Mouse (Mus musculus): Measurements from ENCODE around the gene Gm10272. TPM values are rescaled to one million over a fixed set of nuclear protein-coding genes. Genes with fewer than 3 reads are reported as not detected.
"Not testable (repeated sequence)": the region's sequence is repeated elsewhere in the genome, so short reads cannot be mapped to it uniquely, and the experiment has no call there.

Gene Gm10272
- total RNA-seq, 2 experiments from 2014 or later, result not detected

DNA sequence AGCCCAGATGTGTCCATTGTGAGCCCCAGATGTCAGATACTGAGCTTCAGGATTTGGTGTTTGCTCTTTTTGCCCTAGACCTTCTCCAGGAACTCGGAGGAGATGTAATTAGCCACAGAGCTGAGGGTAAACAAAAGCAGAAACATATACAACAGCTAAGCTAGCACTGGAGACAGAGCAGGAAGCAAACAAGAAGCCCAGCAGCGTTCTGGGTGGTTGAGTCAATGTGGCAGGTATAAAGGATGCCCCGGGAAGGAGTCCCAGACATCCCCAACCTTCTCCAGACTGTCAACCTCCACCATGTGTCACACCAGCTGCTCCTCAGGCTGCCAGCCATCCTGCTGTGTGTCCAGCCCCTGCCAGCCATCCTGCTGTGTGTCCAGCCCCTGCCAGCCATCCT, 19.8 kb downstream of the Gm10272 start, which contains the start of gene Gm10100:
Gm10100 (plus strand) TSS at position 301 of the 400 bp plus-strand sequence.
- no peak for DNase-seq
- intact Hi-C loops (cut with DNase I), result no loop called here

DNA sequence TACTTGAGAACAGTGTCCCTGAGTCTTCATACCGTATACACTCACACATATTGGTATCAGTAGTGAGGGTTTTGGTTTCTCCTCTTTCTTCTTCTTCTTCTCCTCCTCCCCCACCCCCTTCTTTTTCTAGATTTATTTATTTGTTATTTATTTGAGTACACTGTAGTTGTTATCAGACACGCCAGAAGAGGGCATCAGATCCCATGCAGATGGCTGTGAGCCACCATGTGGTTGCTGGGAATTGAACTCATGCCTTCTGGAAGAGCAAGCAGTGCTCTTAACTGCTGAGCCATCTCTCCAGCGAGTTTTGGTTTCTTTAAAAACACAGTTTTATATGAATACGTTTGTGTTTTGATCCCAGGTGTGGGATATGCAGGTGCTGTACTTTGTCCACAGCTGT, 21.9 kb downstream of the Gm10272 start:
- intact Hi-C loops (cut with DNase I), result no loop called here
- DNase-seq, result no peak

DNA sequence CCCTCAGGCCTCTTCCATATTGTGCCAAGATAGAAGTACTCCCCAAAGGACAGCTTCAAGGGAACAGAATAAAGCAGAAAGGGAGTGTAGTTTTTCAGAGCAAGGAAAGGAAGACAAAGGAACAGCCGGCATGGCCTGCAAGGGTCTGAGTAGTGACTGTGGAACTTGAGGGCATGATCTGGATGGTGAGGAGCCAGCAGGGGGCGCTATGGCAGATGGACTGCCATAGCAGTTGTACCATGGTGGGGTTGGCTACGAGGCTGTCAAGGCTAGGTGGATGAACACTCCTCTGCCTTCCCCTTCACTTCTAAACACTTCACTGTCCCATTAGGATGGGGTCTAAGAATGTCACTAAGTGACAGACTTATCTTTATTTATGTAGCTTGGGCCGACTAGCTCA, 22.8 kb downstream of the Gm10272 start:
- intact Hi-C loops (cut with DNase I), result no loop called here
- no peak for DNase-seq

DNA sequence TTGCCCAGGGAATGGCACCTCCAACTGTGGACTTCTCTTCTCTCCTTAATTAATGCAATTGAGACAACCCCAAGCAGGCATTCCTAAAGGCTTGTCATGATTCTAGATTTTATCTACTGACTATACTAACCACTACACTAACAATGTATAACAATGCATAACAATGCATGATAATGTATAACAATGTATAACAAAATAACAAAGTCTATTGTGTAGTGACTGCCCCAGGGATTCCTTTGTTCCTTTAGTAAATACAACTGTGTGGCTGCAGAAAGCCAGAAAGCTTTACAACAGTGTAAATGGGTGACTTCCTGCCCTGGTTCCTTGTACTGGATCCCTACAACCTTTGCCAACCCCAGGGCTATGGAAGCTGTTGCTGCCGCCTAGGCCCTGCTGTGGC, 29.5 kb downstream of the Gm10272 start:
- DNase-seq, result no peak
- intact Hi-C loops (cut with DNase I), result no loop called here

DNA sequence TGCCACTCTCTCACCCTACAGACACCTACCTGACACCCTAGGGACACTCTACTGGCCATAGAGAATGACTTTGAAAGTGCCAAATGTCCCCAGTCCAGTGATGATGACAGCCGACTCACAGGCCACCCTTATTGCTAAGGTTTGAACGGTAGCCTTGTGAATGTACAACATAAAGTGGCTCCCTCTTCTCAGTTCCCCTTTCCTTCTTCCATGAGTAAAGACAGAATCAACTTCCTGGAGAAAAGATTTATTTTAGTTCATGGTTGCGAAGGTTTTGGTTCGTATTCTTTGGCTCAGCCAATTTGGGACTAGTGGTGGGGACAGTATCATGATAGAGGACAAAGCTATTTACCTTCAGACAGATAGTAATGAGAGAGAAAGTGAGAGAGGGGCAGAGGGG, 32.5 kb downstream of the Gm10272 start:
- intact Hi-C loops (cut with DNase I), result no loop called here
- no peak for DNase-seq

DNA sequence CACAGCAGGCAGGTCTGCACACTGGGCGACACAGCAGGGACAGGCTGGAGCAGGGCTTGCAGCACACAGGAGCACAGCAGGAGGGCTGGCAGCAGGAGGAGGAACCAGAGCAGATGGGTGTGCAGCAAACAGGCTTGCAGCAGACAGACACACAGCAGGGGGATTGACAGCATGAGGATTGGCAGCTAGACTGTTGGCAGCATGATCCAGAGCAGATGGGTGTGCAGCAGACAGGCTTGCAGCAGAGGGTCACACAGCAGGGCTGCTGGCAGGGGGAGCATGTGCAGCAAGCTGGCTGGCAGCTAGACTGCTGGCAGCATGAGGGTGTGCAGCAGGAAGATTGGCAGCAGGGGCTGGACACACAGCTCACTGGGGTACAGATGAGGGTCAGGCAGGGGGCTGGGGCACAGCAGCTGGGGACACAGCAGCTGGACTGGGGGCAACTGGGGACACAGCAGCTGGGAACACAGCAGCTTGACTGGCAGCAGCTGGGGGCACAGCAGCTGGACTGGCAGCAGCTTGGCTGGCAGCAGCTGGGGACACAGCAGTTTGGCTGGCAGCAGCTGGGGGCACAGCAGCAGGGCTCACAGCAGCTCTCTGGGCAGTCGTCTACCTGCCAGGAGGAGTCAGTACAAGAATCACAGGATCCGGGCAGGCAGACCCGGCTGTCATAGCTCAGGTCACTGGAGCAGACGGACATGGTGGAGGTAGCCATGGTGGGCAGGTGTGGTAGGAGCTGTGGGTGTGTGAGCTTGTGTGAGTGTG, 35.7 kb downstream of the Gm10272 start, which contains the start of gene Gm18596:
Gm18596 (minus strand) TSS at position 715 of the 765 bp plus-strand sequence.
- peak; percentile 62 for DNase-seq

DNA sequence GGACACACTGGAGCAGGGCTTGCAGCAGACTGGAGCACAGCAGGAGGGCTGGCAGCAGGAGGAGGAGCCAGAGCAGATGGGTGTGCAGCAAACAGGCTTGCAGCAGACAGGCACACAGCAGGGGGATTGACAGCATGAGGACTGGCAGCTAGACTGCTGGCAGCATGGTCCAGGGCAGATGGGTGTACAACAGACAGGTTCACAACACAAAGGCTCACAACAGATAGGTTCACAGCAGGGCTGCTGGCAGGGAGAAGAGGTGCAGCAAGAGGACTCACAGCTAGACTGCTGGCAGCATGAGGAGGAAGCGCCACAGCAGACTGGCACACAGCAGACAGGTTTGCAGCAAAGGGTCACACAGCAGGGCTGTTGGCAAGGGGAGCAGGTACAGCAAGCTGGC, 44.3 kb downstream of the Gm10272 start:
- intact Hi-C loops (cut with DNase I), result not testable (repeated sequence)
- DNase-seq, result peak; percentile 38

More for the DNA sequence above, 35.7 kb downstream of the Gm10272 start, which contains the start of gene Gm18596:
- intact Hi-C loops (cut with DNase I), result not testable (repeated sequence)

DNA sequence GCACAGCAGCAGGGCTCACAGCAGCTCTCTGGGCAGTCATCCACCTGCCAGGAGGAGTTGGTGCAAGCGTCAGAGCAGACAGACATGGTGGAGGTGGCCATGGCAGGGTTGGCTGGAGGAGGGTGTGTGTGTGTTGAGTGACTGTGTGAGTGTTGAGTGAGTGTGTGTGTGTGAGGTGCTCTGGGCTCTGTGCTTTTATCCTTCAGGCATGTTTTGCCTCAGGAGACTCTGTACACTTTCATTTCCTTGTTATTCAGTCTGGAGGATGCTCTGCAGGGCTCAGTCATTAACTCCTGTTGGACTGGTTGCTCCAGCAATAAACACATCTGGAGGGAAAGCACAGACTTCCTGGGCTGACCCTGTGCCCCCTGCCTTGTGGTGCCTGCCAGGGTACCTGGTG, 44.8 kb downstream of the Gm10272 start, which contains the start of gene Gm9736:
Gm9736 (minus strand) TSS at position 101 of the 400 bp plus-strand sequence.
- intact Hi-C loops (cut with DNase I); DNase-seq: not testable (repeated sequence)

DNA sequence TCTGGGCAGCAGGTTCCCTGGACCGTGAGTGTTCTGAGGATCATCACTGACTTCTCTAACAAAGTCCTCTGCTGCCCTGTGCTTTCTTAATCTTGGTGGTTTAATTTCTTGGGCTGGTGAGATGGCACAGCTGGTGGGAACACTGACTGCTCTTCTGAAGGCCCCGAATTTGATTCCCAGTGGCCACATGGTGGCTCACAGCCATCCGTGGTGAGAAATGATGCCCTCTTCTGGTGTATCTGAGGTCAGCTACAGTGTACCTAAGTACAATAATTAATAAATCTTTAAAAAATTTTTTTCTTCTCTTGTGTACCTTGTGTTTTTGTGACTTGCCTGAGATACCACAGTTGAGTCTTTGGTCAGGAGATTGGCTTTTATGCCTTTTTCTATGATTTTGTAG, 45.9 kb downstream of the Gm10272 start:
- intact Hi-C loops (cut with DNase I); DNase-seq: not testable (repeated sequence)

DNA sequence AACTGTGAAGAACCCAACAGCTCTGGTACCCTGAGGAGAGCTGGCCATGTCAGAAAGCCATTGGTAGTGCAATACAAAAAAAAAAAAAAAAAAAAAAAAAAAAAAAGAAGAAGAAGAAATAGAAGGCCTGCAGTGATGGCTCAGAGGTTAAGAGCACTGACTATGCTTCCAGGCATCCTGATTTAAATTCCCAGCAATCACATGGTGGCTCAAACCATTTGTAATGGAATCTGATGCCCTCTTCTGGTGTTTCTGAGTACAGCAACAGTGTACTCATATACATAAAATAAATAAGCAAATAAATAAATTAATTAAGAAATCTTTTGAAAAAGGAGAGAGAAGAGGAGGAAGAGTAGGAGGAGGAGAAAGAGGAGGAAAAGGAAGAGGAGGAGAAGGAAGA, 47.0 kb downstream of the Gm10272 start:
- DNase-seq, result no peak
- intact Hi-C loops (cut with DNase I), result no loop called here

Other genes with a start within 250 kb of the Gm10272 start
- 10 to 100 TPM; 29.0 to 30.1 TPM for gene Fam207a, start 190.8 kb upstream of the Gm10272 start, total RNA-seq (2021)
- 1 to 10 TPM; 1.7 to 2.2 TPM for gene Itgb2, start 176.4 kb upstream of the Gm10272 start, total RNA-seq (2021)
- gene Pttg1ip, start 124.9 kb upstream of the Gm10272 start, total RNA-seq (2021), result 10 to 100 TPM; 54.7 to 62.7 TPM
- 100 to 1,000 TPM; 175 to 189 TPM for gene Sumo3, start 100.5 kb upstream of the Gm10272 start, total RNA-seq (2021)
- 10 to 100 TPM in 1 of 2 experiments, not detected in 1; 21.0 TPM for gene Gm49325, start 100.4 kb upstream of the Gm10272 start, total RNA-seq (2021)
- gene Ube2g2, start 84.4 kb upstream of the Gm10272 start, total RNA-seq (2021), result 10 to 100 TPM; 45.1 to 47.6 TPM
- gene Tspear, start 20.1 kb upstream of the Gm10272 start, total RNA-seq (2021), result not detected
- gene Gm19402, start 15.9 kb upstream of the Gm10272 start, total RNA-seq (2021), result not detected
- not detected for gene Gm9508, start 9.4 kb upstream of the Gm10272 start, total RNA-seq (2021)
- gene Gm10024, start 4.8 kb downstream of the Gm10272 start, total RNA-seq (2021), result not detected
- not detected for gene Gm10142, start 9.2 kb downstream of the Gm10272 start, total RNA-seq (2021)
- gene Krtap12-1, start 14.0 kb downstream of the Gm10272 start, total RNA-seq (2021), result not detected
- gene Gm10100, start 19.9 kb downstream of the Gm10272 start, total RNA-seq (2021), result not detected
- not detected for gene Gm18596, start 36.0 kb downstream of the Gm10272 start, total RNA-seq (2021)
- gene Gm9736, start 44.7 kb downstream of the Gm10272 start, total RNA-seq (2021), result not detected
- not detected for gene Gm3233, start 53.1 kb downstream of the Gm10272 start, total RNA-seq (2021)
- not detected for gene Gm3238, start 64.7 kb downstream of the Gm10272 start, total RNA-seq (2021)
- not detected for gene Gm7138, start 70.3 kb downstream of the Gm10272 start, total RNA-seq (2021)
- gene Gm3250, start 75.9 kb downstream of the Gm10272 start, total RNA-seq (2021), result not detected
- gene Gm7137, start 81.6 kb downstream of the Gm10272 start, total RNA-seq (2021), result not detected
- gene Gm9639, start 88.5 kb downstream of the Gm10272 start, total RNA-seq (2021), result not detected
- gene Gm19668, start 92.5 kb downstream of the Gm10272 start, total RNA-seq (2021), result not detected
- gene Gm9507, start 105.2 kb downstream of the Gm10272 start, total RNA-seq (2021), result not detected
- gene Gm2696, start 108.1 kb downstream of the Gm10272 start, total RNA-seq (2021), result not detected
- not detected for gene Krtap10-4, start 120.5 kb downstream of the Gm10272 start, total RNA-seq (2021)
- gene Krtap10-10, start 129.3 kb downstream of the Gm10272 start, total RNA-seq (2021), result not detected
- not detected for gene Gm36176, start 140.2 kb downstream of the Gm10272 start, total RNA-seq (2021)
- not detected for gene Gm10318, start 146.2 kb downstream of the Gm10272 start, total RNA-seq (2021)
- gene Gm3285, start 155.3 kb downstream of the Gm10272 start, total RNA-seq (2021), result not detected
- 10 to 100 TPM; 38.5 to 39.1 TPM for gene Lrrc3, start 195.9 kb downstream of the Gm10272 start, total RNA-seq (2021)

Measured in left cerebral cortex, postnatal 4 days (tissue).